17 mouse cellular contexts compared by ENCODE assay signal in the genomic region with DNA sequence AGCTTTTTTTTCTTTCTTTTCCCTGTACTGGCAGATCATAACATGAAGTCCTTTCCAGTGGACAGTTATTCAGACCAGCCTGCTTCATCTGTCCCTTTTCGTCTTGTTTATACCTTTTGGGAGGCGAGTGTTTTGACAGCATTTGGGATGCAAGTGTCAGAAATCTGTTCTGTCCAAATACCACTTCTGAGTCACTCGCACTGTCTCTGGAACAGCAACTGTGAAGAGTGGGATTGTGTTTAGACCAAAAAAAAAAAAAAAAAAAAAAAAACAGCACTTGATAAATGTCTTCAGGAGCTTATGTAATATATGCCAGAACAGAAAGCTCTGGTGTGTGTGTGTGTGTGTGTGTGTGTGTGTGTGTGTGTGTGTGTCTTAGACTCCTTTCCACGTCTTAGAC.
"Had no signal": no experiment of that assay in that cellular context is flagged by ENCODE, and none has a peak within 500 bp of the region (broad histone marks: within the 10 kb centered on the region; RNA-seq: fewer than 3 reads in every experiment).

No protein-coding gene starts in this region.

- DNase-seq: kidney, adult 2 months; kidney, postnatal 25 days; left cerebral cortex, postnatal 4 days; liver, postnatal 0 days; lung, postnatal 14 days; midbrain, embryonic 14.5 days; right cerebral cortex, postnatal 14 days; spleen, adult 18-20 months; thymus, postnatal 36 days had no signal

- ATAC-seq: inflammation-experienced regulatory T-cells, adult 6 months; liver, postnatal 0 days had no signal

- H3K4me2 ChIP-seq: limb, embryonic 12.5 days; limb, embryonic 15.5 days; liver, embryonic 11.5 days; lung, embryonic 15.5 days; midbrain, embryonic 11.5 days had no signal

- H3K27ac ChIP-seq: kidney, postnatal 0 days; limb, embryonic 12.5 days; limb, embryonic 15.5 days; liver, embryonic 14.5 days; lung, embryonic 15.5 days had no signal

- H3K9ac ChIP-seq: limb, embryonic 12.5 days; limb, embryonic 15.5 days; liver, embryonic 14.5 days; liver, postnatal 0 days; lung, embryonic 15.5 days had no signal

- H3K4me3 ChIP-seq: limb, embryonic 12.5 days; limb, embryonic 15.5 days; lung, embryonic 15.5 days had no signal

- H3K9me3 ChIP-seq: limb, embryonic 12.5 days; limb, embryonic 15.5 days; lung, embryonic 15.5 days had no signal

- H3K36me3 ChIP-seq: limb, embryonic 12.5 days; limb, embryonic 15.5 days; lung, embryonic 15.5 days had no signal

- H3K27me3 ChIP-seq: lung, embryonic 15.5 days had no signal
